Mouse (Mus musculus) cerebellum, postnatal 4 days (tissue): ENCODE data around the gene Ppm1d.
A peak's percentile ranks its signal among the peaks of the same experiment; 100 is the strongest.

ENCODE experiments used
- DNase-seq, 2 experiments: peaks; one replicate each; pipeline ENCODE4 v3.0.0; 2022; ENCODE audit warnings: low spot score in 2 of 2, mixed read lengths in 1 of 2

Ppm1d gene

DNA sequence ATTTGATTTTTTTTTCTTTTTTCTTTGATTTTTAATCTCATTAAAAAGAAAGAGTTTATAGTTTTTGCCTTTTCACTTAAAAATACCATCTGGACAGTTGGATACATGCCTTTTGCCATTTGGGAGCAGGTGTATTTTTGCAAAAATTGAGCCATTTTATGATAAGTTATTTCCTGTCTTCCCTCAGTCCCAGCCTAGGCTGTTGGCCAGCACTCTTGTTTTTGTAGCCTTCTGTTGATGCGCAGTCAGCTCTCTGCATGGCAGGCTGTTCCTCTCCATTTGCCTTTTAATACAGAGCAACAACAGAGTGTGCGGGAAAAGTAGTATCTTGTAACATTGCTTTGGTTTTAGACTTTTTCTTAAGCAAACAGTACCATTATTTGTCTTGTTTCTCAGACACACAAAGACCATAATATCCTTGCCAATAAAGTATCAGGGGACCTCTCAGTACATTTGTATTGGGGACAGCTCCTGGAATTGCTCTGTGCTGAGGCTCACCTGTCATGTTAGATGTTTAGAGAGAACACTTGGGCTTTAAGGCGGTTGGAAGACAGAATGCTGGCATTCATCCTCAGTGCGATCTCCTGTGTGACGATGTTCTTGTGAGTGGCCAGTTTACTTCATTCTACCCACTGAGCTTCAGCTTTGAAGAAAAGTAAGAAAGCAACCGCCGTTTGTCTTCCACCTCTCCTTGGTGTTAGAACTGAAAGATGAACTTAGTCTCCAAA is 18.3 kb downstream of the Ppm1d start:
- DNase-seq: no peak

DNA sequence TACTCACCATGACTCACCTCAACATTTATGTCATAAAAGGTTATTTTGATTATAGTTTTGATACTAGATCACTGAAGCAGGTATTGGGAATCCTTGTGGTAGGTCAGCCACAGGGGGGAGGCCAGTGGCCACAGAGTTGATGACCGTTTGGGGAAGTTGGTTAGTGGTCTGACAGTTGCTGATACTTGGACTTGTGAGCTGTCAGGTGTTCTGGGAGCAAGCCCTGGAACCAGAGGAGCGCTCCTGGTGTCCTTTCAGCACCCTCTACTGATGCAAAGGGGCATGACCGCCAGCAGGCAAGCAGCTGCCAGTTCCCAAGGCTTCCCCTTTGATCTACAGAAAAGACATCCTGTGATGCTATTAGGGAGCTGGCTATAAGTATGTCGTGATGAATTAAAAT is 23.7 kb downstream of the Ppm1d start:
- peak in 1 of 2 experiments; percentile 24 for DNase-seq

DNA sequence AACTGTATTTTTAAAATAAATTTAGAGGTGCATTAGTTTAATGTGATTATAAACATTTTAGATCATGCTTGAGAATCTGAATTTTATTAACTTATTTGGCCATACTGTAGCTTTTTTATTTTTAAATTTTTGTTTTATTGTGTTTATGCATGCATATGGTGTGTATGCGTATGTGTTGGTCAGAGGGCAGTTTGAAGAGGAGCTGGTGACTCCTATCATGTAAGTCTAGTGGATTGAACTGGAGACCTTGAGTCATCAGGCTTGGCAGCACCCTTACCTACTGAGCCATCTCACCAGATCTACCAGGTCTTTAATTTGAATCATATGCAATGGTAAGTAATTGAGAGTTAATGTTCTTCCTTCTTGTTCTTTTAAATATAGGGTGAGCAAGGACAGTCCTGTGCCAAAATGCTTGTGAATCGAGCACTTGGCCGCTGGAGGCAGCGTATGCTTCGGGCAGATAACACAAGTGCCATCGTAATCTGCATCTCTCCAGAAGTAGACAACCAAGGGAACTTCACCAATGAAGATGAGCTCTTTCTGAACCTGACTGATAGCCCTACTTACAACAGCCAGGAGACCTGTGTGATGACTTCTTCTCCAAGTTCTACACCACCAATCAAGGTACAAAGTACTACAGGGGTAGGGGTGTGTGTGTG is 28.3 kb downstream of the Ppm1d start:
- no peak for DNase-seq

DNA sequence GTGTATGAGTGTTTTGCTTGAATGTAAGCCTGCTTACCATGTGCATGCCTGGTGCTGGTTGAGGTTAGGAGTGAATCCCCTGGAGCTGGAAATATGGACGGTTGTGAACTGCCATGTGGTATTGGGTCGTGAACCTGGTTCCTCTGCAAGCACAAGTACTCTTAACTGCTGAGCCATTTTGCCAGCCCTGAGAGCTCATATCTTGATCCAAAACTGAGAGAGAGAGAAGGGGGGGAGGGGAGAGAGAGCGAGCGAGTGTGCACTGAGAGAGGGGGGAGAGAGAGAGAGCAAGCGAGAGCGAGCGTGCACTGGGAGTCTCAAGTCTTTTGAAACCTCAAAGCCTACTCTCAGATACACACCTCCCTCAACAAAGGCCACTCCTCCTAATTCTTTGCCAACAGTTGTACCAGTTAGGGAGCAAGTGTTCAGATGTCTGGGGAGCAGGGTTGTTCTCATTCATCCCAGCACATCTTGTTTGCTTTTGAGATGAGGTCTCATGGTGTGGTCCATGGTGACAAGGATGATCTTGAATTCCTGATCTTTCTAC is 29.1 kb downstream of the Ppm1d start:
- DNase-seq: no peak

DNA sequence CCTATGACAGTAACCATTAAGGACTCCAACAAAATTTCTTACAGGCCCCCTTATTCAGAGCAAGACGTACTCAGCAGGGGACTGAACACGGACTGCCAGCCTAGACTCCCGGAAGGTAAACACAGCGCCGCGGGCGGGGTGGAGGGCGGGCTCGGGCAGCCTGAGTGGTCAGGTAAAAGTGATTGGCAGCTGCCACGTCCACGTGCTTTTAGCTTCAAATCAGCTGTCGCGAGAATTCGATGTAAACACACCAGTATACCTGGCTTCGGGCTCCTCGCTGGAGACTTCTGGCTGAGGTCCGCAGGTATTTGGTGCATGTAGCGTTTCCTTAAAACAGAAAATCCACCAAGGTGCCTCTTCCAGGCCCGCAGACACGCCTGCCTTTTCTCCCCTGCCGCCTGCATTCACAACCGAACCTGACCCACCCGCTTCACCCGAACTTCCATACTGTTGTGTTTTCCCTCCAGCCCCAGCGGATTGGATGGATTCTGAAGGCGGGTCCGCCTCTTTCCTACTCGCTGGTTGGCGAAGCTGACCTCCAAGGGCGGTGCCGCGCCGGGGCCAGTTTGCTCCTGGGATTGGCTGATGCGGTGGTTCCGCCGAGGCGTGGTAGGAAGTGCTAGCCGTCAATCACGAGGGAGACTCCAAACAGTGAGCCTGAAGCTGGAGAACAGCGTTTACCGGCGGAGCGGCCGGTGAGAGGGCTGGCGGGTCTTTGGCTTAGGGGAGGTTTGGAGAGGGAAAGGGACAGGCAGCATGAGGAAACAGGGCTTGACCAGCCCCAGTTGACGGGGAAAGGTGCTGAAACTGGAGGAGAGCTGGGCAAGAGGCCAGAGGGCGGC is 41.7 kb downstream of the Ppm1d start, which contains the start of gene Bcas3:
Bcas3 (plus strand) TSS at position 629 of the 842 bp plus-strand sequence.
- DNase-seq: peak; percentile 96 to 97

DNA sequence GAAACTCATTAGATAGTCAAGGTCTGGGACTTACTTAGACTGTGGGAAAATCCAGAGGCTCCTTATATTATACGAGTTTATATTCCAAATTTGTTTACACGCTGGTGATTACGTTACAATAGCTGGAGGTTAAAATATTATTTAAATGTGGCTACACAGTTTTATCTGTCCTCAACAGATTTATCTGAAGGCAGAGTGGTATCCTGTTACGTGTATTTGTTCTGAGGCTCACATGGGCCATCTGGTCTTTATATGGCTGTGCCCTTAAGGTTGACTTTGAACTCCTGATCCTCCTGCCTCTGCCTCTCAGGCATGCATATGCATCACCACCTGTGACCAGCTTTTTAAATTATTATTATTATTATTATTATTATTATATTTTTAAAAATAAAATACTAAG is 42.8 kb downstream of the Ppm1d start:
- DNase-seq: no peak

DNA sequence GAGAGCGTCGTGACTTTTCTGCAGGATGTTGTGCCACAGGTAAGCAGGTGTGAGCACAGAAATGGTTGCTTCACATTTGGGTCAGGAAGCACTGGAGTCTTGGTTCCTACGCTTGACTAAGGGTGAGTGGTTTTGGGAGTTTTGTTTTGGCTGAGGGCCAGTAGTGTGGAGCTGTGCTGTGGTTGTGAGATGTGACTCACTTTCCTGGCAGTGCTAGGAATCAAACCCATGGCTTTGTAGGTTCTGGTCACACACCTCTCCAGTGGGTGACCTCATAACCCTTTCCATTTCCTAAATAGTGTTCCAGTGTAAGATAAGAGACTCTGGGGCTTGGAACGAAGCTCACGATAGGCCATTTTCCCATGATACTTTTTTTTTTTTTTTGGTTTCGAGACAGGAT is 48.6 kb downstream of the Ppm1d start:
- no peak for DNase-seq

DNA sequence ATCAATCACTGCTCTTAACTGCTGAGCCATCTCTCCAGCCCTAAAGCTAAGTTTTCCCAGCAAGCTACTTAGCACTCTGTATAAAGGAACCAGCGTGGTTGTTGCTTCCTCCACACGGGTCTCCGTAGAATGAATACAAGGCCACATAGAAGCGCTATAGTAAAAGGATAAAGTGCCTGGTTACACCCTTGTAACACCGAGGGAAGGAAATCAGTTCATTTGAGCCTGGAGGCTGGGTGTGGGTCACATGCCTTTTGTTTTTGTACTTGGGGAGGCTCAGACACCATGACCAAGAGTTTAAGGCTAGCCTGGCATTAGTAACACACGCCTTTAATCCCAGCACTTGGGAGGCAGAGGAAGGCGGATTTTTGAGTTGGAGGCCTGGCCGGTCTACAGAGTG is 50.6 kb downstream of the Ppm1d start:
- DNase-seq: no peak

DNA sequence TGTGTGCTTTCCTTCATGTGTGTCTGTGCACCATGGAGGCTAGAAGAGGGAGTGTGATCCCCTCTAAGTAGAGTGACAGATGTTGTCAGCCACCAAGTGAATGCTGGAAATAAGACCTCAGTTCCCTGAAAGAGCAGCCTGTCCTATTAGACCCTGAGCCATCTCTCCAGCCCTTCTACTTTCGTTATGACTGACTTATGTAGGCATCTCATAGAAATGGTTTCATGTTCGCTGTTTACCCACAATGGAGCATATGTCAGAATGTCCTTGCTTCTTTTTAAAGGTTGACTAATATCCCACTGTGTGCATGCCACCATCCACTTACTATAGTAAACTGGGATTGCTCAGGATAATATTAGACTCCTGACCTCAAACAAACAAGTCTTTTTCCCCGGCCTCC is 55.1 kb downstream of the Ppm1d start:
- no peak for DNase-seq

DNA sequence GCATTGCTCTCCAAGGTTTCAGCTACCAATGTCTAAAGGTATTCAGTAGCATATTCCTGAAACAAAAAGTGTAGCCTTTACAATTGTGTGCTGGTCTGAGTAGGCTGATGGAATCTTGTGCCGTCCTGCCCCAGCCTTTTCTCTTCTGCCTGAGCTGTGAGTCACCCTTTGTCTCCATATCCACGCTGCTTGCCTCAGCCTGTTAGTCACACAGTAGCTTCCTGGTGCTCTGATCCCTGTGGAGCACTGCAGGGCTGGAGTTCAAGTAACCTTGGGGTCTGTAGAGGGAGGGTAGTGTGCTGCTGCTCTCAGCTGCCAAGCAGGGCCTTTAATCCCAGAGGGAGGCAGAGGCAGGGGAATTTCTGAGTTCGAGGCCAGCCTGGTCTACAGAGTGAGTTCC is 56.8 kb downstream of the Ppm1d start:
- no peak for DNase-seq

DNA sequence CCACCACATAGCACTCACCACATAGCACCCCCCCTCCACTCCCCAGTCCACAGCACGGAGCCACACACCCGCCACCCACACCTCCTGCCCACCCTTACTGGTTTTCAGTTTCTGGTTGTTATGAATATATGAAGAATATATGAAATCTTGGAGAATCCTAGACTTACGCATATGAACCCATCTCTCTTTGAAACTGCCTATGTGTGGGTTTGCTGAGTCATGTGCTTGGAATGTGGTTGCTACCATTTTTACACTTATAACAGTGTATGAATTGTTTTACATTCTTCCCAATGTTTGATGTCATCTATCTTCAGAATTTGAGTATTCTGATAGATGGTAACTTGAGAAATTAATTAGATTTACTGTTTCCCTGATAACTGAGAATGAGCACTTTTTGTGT is 68.0 kb downstream of the Ppm1d start:
- no peak for DNase-seq

DNA sequence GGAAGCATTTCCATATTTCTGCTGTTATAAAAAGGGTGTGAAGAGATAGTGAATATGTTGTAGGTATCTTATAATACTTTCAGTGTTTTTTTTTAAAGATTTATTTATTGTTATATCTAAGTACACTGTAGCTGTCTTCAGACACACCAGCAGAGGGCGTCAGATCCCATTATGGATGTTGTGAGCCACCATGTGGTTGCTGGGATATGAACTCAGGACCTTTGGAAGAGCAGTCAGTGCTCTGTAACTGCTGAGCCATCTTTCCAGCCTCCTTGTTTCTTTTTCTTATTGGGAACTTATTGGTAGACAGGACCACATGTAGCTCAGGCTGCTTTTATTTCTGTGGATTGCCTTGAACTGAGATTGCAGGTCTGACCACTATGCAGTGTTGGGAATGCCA is 69.0 kb downstream of the Ppm1d start:
- no peak for DNase-seq

DNA sequence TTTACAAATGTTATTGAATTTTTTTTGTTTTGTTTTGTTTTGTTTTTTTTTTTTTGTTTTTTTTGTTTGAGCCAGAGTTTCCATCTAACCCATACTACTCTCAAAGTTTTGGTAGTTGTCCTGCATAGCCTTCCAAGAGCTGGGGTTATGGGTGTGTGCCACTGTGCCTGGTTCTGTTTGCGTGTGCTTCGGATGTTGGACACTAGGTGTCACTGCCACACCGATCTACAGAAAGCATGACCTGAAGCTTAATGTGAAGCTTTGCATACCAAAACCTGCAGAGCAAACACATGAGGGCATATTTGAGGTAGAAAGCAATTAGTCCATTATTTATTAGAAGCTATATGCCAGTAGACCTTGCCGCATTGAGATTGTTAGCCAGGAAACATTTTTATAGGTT is 71.0 kb downstream of the Ppm1d start:
- DNase-seq: peak; percentile 41 to 62

DNA sequence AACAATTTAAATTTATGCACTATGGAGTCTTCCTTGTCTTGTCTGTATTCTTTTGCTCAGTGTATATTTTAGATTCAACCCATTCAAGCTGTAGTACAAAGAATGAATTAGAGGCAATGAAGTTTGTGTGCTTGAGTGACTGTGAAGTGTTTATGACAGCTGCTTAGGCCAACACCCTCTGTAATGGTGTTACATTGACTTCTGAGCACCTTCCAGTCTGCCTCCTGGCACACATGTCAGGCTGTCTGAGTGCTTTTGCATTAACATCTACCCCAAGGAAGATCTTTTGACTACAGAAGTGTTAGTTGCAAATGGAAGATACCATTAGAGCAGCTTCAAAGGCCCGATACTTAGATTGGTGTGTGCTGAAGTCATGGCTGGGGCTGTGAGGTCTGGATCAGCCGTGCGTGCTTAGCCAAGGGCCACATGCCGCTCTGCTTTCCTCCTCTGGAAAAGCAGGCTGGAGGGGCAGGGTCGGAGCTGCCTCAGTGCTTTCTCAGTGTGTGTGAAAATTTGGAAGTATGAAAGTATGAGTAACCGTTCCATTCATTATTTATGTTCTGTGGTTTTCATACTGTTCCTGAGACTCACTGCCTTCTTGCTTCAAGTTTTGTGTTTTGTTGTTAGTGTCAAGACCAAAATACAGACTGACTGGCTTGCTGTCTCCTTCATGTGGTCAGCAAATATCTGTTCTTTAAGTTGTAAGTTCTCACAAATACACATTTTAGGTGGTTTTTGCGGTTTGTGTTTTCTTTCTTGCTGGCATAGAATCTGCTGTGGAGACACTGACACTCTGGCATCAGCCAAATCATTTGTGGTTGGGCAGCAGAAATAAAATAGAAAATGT is 73.2 kb downstream of the Ppm1d start:
- no peak for DNase-seq

DNA sequence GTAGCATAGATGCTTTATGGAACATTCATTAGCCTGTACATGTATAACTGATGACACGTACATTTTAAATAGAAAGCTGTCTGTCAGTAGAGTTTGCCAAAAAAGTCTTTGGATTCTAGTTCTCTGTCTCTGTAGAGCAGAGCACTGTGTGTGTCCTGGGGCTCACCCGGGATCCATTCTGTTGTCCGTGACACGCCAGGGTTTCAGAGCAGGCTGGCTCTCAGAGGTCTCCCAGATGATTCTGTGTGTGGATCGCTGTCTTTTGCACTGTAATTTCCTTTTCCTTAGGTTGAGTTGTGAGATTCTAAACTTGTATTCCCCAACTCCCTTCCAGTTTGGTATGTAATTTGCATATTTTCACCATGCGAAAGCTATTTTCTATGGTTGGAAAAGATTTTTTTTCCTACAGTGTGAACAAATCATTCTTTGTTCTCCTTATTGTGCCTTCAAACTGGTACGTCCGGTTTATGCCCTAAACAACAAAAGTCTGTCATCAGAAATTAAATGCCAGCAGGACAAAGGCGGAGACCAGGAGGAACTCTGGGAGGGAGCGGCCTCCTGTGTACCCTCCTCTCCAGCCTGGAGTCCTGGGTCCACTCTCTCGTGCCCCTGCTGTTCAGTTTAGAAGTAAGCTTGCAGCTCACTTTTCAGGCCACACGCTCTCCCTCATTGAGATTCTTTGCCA is 81.3 kb downstream of the Ppm1d start:
- DNase-seq: no peak

DNA sequence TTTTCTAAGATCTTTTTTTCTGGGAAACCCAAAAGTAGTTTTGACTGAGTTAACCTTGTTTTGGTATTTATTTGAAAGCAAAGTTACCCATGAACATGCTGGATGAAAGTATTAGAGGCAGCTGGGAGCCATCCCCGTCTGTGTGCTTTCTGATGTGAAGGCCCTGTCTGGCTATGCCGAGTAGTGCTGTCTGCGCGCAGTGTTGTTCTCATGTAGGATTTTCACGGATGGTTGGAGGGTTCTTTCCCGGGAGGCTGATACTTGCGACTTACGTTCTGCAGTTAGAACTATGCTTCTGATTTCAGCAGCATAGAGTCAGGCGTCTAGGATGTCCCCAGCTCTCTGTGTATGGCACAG is 81.8 kb downstream of the Ppm1d start:
- peak in 1 of 2 experiments; percentile 3 for DNase-seq

DNA sequence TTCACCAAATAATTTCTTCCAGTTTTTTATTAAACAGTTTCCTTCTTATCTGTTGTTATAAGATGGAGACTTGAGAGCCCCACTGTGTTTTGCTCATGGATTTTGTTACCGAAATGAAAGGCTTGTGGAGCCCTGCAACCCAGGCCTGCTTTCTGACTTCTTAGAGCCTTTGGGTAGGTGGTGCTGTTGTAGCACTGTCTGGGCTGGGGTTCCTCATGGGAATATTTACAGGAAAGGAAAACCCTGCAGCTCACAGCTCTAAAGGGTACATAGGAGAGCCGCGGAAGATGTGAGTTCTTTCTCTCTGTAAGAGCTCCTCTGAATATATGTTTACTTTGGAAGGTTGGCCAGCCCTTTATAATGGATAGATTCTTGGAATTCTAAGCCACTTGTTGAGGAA is 82.9 kb downstream of the Ppm1d start:
- no peak for DNase-seq

DNA sequence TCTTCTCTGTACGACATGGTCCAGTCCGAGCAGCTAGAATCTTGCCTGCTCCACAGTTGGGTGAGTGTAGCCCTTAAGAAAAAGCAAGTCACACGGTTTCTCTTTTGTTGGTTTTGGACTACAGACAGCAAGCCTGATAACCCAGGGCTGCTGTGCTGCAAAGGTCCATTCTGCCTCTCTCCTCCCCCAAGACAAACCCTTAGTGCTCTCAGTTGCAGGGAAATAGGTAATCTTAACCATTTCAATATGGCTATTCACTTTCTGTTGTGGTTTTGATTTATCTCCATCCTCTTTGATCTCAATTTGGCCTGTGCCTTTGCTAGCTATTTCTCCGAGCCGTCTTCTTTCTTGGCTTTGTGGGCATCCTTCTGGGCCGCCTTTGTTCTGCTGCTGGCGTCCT is 84.3 kb downstream of the Ppm1d start:
- no peak for DNase-seq
